Mouse (Mus musculus): ENCODE data around the gene Fam173b.

DNA sequence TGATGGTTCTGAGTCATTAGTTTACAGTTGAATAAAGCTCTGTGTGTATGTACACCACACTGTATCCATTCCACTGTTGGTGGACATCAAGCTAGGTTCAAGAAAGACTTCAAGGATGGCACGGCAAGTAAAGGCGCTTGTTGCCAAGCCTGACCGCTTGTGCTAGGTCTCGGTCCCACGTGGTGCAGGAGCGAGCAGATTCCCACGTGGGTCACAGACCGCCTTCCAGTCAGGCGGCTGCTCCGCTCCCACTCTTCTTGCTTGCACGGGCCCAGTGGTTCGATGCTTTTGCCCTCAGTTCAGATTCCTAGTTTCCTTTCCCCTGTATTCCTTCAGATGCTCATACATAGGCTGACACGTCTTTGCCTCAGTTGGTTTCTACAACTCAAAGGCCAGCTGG lies 1.5 kb downstream of the Fam173b start:
- TF ChIP-seq EP300 (IDR thresholded peaks at IDR 0.05; ENCODE audit: low read depth) (no peak), CTCF (IDR thresholded peaks at IDR 0.05; ENCODE audit: low read depth) (no peak)
